Comparison of ENCODE assay signal across 8 mouse cellular contexts in genomic region chr8:122106270-122106669, GRCm38 (mm10).
A peak's percentile ranks its signal among the peaks of the same experiment; 100 is the strongest.
DNase-seq lines count a peak whose midpoint lies in the region.

No protein-coding gene starts in this region.

- intact Hi-C loops in heart, postnatal 14 days (cut with DNase I): no loop called here
- intact Hi-C loops in left cerebral cortex, postnatal 36 days (cut with DNase I): no loop called here

- DNase-seq in ovary, adult 18-20 months (ENCODE audit: low spot score): peak; percentile 48
- DNase-seq in ovary, postnatal 10 days (ENCODE audit: low spot score): no peak
- DNase-seq in embryo, embryonic 10.5 days (ENCODE audit: low spot score): peak; percentile 45
- peak; percentile 79 to 84 for DNase-seq in heart, postnatal 14 days
- DNase-seq in layer of hippocampus, postnatal 10 days (ENCODE audit: low spot score in 2 of 2): peak; percentile 71 to 81
- no peak for DNase-seq in T-cell, adult 2 months (ENCODE audit: low spot score)
- no peak for DNase-seq in left cerebral cortex, postnatal 36 days (ENCODE audit: low spot score in 2 of 2)
- DNase-seq in spleen, postnatal 10 days (ENCODE audit: low spot score in 2 of 2): no peak

Comparison
In these comparisons a context has a peak if more than half of its experiments do, and no peak if none do; other contexts are left out.
1. DNase-seq: peak in ovary, adult 18-20 months (single experiment), embryo, embryonic 10.5 days (single experiment), heart, postnatal 14 days (2 of 2) and layer of hippocampus, postnatal 10 days (2 of 2); none in ovary, postnatal 10 days (single experiment), T-cell, adult 2 months (single experiment), left cerebral cortex, postnatal 36 days (0 of 2) and spleen, postnatal 10 days (0 of 2).